Mouse (Mus musculus) G1E (cell line): ENCODE results near the gene Fam69a. TPM values are rescaled to one million over a fixed set of nuclear protein-coding genes. Genes with fewer than 3 reads are reported as not detected.
A peak's percentile ranks its signal among the peaks of the same experiment; 100 is the strongest.
"Not testable (repeated sequence)": the region's sequence is repeated elsewhere in the genome, so short reads cannot be mapped to it uniquely, and the experiment has no call there.

Source experiments
- ATAC-seq: 2 replicates; pipeline ENCODE4 v1.8.0; 2016; ENCODE audit warnings: mild to moderate bottlenecking; ENCODE audit not compliant: insufficient number of reproducible peaks, poor library complexity, low FRiP score, severe bottlenecking; ENCODE audit errors: extremely low read depth
- DNase-seq: peaks from one replicate; pipeline ENCODE4 v3.0.0; 2012; ENCODE audit warnings: low spot score
- H3K27me3 ChIP-seq: 2 replicates; pipeline ENCODE4 v1.6.1; 2012; ENCODE audit warnings: mild to moderate bottlenecking, low read length, inconsistent platforms; ENCODE audit not compliant: insufficient read depth
- H3K36me3 ChIP-seq: replicated peaks from 2 replicates; pipeline ENCODE3; 2012; ENCODE audit warnings: mild to moderate bottlenecking, inconsistent platforms
- H3K4me1 ChIP-seq: 2 replicates; pipeline ENCODE4 v1.6.1; 2012; ENCODE audit warnings: low read depth, low read length, inconsistent platforms, mixed read lengths; ENCODE audit not compliant: insufficient read depth
- H3K4me3 ChIP-seq: 2 replicates; pipeline ENCODE4 v1.5.1; 2012; ENCODE audit warnings: low read depth, mild to moderate bottlenecking, inconsistent platforms, low read length, moderate library complexity, mixed read lengths
- H3K9me3 ChIP-seq: replicated peaks from 2 replicates; pipeline ENCODE4 v1.6.1; 2012; ENCODE audit warnings: inconsistent platforms
- CTCF ChIP-seq: IDR thresholded peaks from 2 replicates; pipeline ENCODE4 v1.5.1; 2012; ENCODE audit warnings: low read depth, low read length, inconsistent platforms, mixed read lengths
- GATA1 ChIP-seq: IDR thresholded peaks from 2 replicates; pipeline ENCODE4 v1.6.1; 2012; ENCODE audit warnings: borderline replicate concordance, low read length, inconsistent platforms, mixed read lengths
- GATA2 ChIP-seq: IDR thresholded peaks from 2 replicates; pipeline ENCODE4 v1.6.1; 2012; ENCODE audit warnings: low read depth, low read length, inconsistent platforms, borderline replicate concordance
- POLR2AphosphoS5 ChIP-seq: IDR thresholded peaks from 2 replicates; pipeline ENCODE4 v1.6.1; 2012; ENCODE audit warnings: low read depth, low read length, inconsistent platforms; ENCODE audit not compliant: insufficient replicate concordance
- TAL1 ChIP-seq: conservative IDR thresholded peaks from 2 replicates; pipeline ENCODE4 v1.6.1; 2012; ENCODE audit warnings: low read depth, low read length, inconsistent platforms, mixed read lengths
- polyA plus RNA-seq: library from polyadenylated mRNA; stranded (reverse); fragments of >175 nt; gene quantifications from 2 replicates; pipeline ENCODE4 v1.2.3, GENCODE M21; 2012
- total RNA-seq, 2 experiments: library from RNA; stranded (forward) in 1 of 2; stranded (reverse) in 1 of 2; fragments of 200-1000 nt in 1 of 2; fragments of >200 nt in 1 of 2; fragmentation: Nextera tagmentation in 1 of 2; gene quantifications; 2 replicates each; pipeline ENCODE4 v1.2.3; 2014 to 2017

Fam69a gene
- total and polyA plus RNA-seq, 3 experiments = 2.3 to 52.3 (median 25.8) TPM

DNA sequence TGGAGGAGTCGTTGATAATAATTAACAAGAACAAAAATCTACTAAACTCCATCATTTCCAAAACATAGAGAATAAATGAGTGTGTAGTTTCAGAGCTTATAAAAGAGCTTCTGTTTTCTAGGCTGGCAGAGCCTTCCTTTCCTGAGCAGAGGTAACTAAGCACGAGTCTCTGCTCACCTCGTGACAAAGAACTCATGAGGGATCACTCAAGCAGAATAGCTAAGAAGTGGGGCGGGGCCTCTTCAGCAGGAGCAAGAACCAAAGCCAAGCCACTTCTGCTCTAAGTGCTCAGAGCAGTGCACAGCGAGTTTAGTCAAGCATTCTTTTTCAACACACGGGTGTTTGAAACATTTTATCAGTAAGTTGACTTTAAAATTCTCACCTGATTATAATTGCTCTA is 45.7 kb downstream of the Fam69a start:
- ATAC-seq (peak; percentile 90), DNase-seq (no peak)
- H3K4me3 ChIP-seq = no peak overlapping the region
- TF ChIP-seq TAL1 (no peak), GATA2 (no peak), GATA1 (no peak), CTCF (no peak), POLR2AphosphoS5 (no peak)
- peaks cover 41% of the 10 kb centered on the region for H3K36me3 ChIP-seq
- no peaks in the 10 kb centered on the region for H3K9me3 ChIP-seq
- H3K27me3 ChIP-seq = no peaks in the 10 kb centered on the region
- H3K4me1 ChIP-seq = peaks cover 45% of the 10 kb centered on the region

- H3K4me1 ChIP-seq = peaks cover 47% of the 10 kb centered on the region
- DNase-seq (no peak), ATAC-seq (no peak)
- no peak overlapping the region for H3K4me3 ChIP-seq
- no peaks in the 10 kb centered on the region for H3K9me3 ChIP-seq
- peaks cover 35% of the 10 kb centered on the region for H3K36me3 ChIP-seq
- no peaks in the 10 kb centered on the region for H3K27me3 ChIP-seq
- no peak for TF ChIP-seq CTCF
- TF ChIP-seq POLR2AphosphoS5 = no peak
- no peak for TF ChIP-seq TAL1
- no peak for TF ChIP-seq GATA1
- no peak for TF ChIP-seq GATA2
Observed at GRCm38 (mm10) chr5:107939701-107940100, 47.2 kb downstream of the Fam69a start.

GRCm38 (mm10) chr5:107938886-107939285 is 48.0 kb downstream of the Fam69a start:
- Histone ChIP-seq H3K9me3 (no peaks in the 10 kb centered on the region), H3K4me1 (peaks cover 43% of the 10 kb centered on the region), H3K4me3 (no peak overlapping the region), H3K36me3 (peaks cover 31% of the 10 kb centered on the region), H3K27me3 (no peaks in the 10 kb centered on the region)
- ATAC-seq = no peak
- DNase-seq = no peak
- no peak for TF ChIP-seq CTCF
- no peak for TF ChIP-seq POLR2AphosphoS5
- no peak for TF ChIP-seq GATA2
- TF ChIP-seq GATA1 = no peak
- no peak for TF ChIP-seq TAL1

DNA sequence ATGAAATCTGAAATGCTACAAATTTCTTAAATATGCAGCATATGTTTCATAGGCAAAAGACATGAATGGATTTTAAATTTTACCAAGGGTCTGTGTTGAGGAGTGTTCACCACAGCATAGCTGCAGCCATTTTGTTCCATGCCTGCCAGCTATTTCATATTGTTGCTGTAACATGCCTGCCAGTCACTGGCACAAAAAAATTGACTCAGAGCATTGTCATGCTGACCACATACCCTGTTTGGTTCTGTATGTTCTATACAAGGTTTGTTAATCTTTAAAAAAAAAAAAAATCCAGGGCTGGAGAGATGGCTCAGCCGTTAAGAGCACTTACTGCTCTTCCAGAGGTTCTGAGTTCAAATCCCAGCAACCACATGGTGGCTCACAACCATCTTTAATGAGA is 48.4 kb downstream of the Fam69a start:
- Histone ChIP-seq H3K36me3 (peaks cover 31% of the 10 kb centered on the region), H3K4me1 (peaks cover 44% of the 10 kb centered on the region)
- not testable (repeated sequence) for H3K27me3 ChIP-seq, ATAC-seq, DNase-seq, H3K4me3 ChIP-seq, H3K9me3 ChIP-seq

GRCm38 (mm10) chr5:107936625-107937389 is 50.1 kb downstream of the Fam69a start:
- no peaks in the 10 kb centered on the region for H3K27me3 ChIP-seq
- H3K9me3 ChIP-seq = no peaks in the 10 kb centered on the region
- no peak for ATAC-seq
- no peak overlapping the region for H3K4me3 ChIP-seq
- H3K36me3 ChIP-seq = peaks cover 27% of the 10 kb centered on the region
- peaks cover 40% of the 10 kb centered on the region for H3K4me1 ChIP-seq
- TF ChIP-seq GATA2 (no peak), GATA1 (no peak), TAL1 (no peak), CTCF (no peak), POLR2AphosphoS5 (no peak)
- DNase-seq = no peak

- Histone ChIP-seq H3K27me3 (no peaks in the 10 kb centered on the region), H3K9me3 (no peaks in the 10 kb centered on the region), H3K4me1 (peaks cover 31% of the 10 kb centered on the region), H3K36me3 (peaks cover 23% of the 10 kb centered on the region), H3K4me3 (no peak overlapping the region)
- no peak for TF ChIP-seq CTCF
- TF ChIP-seq POLR2AphosphoS5 = no peak
- no peak for TF ChIP-seq GATA1
- no peak for TF ChIP-seq TAL1
- no peak for TF ChIP-seq GATA2
- ATAC-seq = no peak
- no peak for DNase-seq
Observed at GRCm38 (mm10) chr5:107934770-107935543, 51.9 kb downstream of the Fam69a start.
